Mouse (Mus musculus) kidney, postnatal 14 days (tissue): ENCODE data around the gene A730009L09Rik.

ENCODE experiments used
- DNase-seq: peaks from one replicate; pipeline ENCODE4 v3.0.0; 2022; ENCODE audit warnings: mixed read lengths

A730009L09Rik gene

GRCm38 (mm10) chr16:84560279-84560602 is 45.3 kb downstream of the A730009L09Rik start:
- DNase-seq = no peak
